Mouse (Mus musculus): ENCODE data around the gene Aff4.
A peak's percentile ranks its signal among the peaks of the same experiment; 100 is the strongest.

The Aff4 gene

GRCm38 (mm10) chr11:53458996-53459395 lies 108.4 kb downstream of the Aff4 start:
- DNase-seq (ENCODE audit: low spot score), result no peak

DNA sequence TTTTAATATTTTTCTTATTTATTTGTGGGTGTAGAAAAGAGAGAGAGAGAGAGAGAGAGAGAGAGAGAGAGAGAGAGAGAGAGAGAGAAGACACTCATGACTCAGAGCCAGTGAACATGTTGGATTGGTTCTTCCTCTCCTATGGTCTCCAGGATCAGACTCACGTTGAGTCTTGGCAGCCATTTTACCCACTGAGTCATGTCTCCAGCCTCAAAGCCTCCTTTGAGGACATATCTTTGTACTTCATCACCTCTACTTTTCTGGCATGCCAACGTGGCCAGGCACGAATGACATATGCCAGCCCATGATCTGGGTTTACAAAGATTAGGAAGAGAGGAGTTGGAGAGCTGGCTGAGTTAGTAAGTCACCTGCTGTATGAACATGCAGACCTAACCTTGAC lies 109.6 kb downstream of the Aff4 start:
- DNase-seq (ENCODE audit: low spot score), result no peak

- DNase-seq (ENCODE audit: low spot score), result no peak
Observed at GRCm38 (mm10) chr11:53461727-53462126, 111.1 kb downstream of the Aff4 start.

DNA sequence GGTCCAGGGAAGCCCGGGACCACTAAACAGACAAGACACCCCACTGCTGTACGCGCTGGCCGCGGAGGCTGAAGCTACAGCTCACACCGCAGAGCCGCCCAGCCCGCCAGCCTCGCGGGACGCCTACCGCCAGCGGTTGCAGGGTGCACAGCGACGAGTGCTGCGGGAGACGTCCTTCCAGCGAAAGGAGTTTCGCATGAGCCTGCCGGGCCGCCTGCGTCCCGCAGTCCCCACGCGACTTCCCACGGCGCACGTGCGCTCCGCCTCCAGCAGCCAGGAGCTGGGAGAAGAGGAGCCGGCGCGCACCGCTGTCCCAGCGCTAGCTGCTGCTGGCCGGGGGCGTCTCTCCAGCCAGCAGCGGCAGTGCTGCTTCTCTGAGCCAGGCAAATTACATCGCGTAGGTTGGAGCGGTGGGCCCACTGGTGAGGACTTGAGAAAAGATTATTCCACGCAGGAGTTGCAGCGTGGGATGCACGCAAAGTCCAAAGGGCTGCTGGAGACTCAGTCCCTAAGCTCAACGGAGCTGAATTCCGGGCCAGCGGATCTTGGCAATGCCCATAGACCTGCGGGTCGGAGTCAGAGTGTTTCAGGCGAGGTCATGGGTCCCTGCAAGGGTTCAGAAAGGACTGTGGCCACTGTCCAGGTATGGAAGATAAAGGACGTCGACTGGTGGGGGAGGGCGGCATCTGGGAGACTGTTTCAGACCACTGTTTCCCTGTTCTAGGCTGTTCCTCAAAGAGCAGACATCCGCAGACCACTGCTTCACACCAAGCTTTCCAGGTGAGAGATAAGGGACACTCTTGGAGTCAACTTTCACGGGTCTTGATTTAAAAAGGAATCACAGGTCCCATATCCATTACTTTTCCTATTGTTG lies 113.2 kb downstream of the Aff4 start:
- no peak for DNase-seq (ENCODE audit: low spot score)

DNA sequence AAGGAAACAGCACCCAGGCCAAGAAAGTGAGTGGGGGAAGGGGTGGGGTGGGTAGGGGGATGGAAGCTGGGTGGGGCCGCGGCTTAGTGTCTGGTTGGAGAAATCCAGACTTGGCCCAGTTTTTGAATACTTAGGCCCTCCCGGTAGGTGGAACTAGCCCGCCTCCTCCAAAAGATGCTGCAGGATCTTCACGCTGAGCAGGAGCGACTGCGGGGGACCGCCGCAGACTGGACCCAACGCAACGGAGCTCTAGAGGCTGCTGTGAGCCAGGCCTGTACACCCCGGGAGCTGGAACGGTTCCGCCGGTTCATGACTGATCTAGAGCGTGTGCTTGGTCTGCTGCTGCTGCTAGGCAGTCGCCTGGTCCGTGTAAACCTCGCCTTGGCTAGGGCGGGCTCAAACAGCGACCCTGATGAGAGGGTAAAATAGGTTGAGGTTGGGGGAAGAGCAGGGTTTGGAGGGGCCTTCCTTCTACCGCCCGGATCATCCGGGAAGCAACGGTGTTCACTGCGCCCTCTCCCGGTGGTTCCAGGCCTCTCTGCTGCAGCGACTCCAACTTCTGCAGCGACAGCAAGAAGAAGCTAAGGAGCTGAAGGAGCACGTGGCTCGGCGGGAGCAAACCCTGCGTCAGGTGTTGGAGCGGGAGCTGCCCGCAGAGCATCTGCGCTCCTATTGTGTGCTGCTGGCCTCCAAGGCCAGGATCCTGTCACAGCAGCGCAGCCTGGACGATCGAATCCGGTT lies 115.8 kb downstream of the Aff4 start:
- no peak for DNase-seq (ENCODE audit: low spot score)

DNA sequence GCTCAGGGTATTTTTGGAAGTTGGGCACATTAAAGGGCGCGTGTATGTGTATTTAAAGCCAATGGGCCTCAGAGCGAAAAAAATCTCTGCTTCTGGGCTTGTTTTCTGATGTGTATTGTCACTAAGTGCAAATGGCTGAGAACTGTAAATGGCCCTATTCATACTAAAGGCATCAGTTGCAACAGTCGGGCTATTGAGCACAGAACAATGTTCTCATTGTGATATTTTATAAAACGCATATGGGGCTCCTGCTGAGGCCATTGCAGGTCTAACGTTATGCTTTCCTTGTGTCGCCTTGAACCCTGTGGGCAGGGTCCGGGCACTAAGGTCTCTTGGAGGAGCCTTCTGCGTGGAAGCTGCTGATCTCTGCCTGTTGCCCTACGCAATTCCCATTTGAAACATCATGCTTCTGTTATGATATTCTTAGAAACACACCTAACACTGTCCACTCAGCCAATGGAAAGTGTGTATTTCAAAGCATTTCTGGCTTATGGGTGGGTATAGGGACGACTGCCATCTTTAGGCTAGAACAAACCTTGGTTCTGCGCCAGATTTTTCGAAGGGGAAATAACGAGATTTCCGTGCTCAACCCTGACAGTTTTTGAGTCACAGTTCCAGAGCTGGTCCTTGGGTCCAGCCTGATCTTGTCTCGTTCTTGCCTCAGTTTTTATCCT lies 118.8 kb downstream of the Aff4 start:
- no peak for DNase-seq (ENCODE audit: low spot score)

DNA sequence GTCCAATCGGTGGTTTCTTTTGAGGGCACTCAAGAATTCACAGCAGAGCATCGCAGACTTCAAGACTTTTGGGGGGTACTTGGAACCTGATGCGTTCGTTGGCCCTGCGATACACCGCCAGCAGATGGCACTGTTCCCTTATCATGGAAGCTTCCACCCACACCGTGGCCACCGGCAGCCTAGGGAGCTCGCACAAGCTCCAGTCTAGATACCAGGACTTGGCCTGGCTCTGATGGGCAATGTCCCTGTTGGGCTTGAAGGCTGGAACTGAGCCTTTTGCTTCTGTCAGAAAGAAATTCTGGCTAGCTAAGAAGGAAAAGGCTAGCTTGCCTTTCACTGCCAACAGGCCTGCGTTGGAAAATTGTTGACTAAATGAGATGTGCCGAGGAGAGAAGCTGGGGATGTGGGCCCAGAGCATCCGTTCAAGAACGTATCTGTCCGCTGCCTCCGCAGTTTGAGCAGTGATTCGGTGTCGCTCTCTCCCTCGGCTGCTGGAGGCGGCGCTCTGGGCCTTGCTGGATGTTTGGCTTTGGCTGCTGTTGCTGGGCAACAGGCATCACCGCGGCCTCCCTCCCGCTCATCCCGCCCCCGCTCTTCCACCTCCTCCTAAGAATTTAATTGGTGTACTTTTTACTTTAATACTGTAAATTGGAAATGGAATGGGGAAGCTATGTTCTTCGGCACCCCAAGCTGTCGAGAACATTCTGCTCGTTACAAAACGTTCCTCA lies 119.5 kb downstream of the Aff4 start, which contains the start of gene Gm9837:
Gm9837 (minus strand) TSS at position 512 of the 728 bp plus-strand sequence.
- DNase-seq (ENCODE audit: low spot score), result peak; percentile 65

Measured in urinary bladder, postnatal 10 days (tissue).